In the genomic region with DNA sequence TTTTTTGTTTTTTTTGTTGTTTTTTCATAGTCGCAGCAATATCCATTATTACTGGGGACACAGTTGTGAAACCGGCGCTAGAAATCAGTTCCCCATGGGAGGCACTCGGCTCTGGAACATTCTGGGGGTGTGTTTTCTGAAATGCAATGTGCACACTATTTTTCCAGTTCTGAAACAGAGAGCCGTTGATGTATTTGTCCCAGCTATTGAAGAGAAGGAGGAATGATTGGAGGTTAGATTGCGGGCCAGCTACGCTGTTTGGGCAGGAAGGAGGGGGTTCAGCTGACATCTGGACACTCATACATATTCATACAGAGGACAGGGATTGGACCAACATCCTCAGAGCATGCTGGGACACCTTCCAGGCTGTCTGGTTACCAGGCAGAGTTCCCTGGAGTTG, we compare ENCODE assay signal across 17 mouse cellular contexts. TPM values are rescaled to one million over a fixed set of nuclear protein-coding genes. Genes with fewer than 3 reads are reported as not detected.
A peak's percentile ranks its signal among the peaks of the same experiment; 100 is the strongest.
DNase-seq lines count a peak whose midpoint lies in the region; ATAC-seq and TF ChIP-seq lines count a peak whose summit lies in the region.
"Had no signal": no experiment of that assay in that cellular context is flagged by ENCODE, and none has a peak within 500 bp of the region (broad histone marks: within the 10 kb centered on the region; RNA-seq: fewer than 3 reads in every experiment).

No protein-coding gene starts in this region.

- H3K4me3 ChIP-seq in liver, adult 2 months (ENCODE audit: insufficient read depth, low read depth, low read length) = no peak overlapping the region
- H3K4me3 ChIP-seq in liver, embryonic 11.5 days (ENCODE audit: low read depth, low read length) = no peak overlapping the region
- H3K4me3 ChIP-seq: forebrain, embryonic 15.5 days; limb, embryonic 10.5 days had no signal

- no peaks in the 10 kb centered on the region for H3K9me3 ChIP-seq in liver, embryonic 11.5 days (ENCODE audit: control insufficient read depth, low read length)
- H3K9me3 ChIP-seq: forebrain, embryonic 15.5 days; limb, embryonic 10.5 days had no signal

- no peak overlapping the region for H3K4me2 ChIP-seq in liver, embryonic 11.5 days
- H3K4me2 ChIP-seq: forebrain, embryonic 15.5 days had no signal

- 77% methylated on average over 7 of the region's 7 CpGs for WGBS in liver, adult 2 months
- 74% methylated on average over 7 of the region's 7 CpGs for WGBS in liver, embryonic 11.5 days

- peaks cover 8% of the 10 kb centered on the region for H3K4me1 ChIP-seq in liver, adult 2 months (ENCODE audit: control insufficient read depth, insufficient read depth, low read length)
- peaks cover 8% of the 10 kb centered on the region for H3K4me1 ChIP-seq in liver, embryonic 11.5 days (replicated peaks; ENCODE audit: control insufficient read depth, insufficient read depth, low read length)

- DNase-seq in frontal cortex, postnatal 25 days (ENCODE audit: low spot score in 2 of 2) = no peak
- no peak for DNase-seq in liver, adult 2 months (ENCODE audit: extremely low read depth, low read depth, low spot score)
- DNase-seq in liver, embryonic 11.5 days (ENCODE audit: low spot score) = no peak
- DNase-seq in 3T3-L1 (ENCODE audit: low read depth, low spot score) (peak; percentile 31), adipocyte (ENCODE audit: low spot score) (peak; percentile 95)
- DNase-seq in kidney, postnatal 10 days = no peak
- no peak for DNase-seq in embryo, embryonic 10 days (ENCODE audit: low spot score)
- DNase-seq: cerebellum, postnatal 36 days; kidney, adult 2 months; right cerebral cortex, postnatal 4 days; thymus, postnatal 4 days had no signal

- H3K79me2 ChIP-seq in liver, adult 2 months (ENCODE audit: control insufficient read depth, insufficient read depth, low read length) = no peaks in the 10 kb centered on the region

- no peak overlapping the region for H3K9ac ChIP-seq in liver, adult 2 months (ENCODE audit: low read depth, low read length)
- no peak overlapping the region for H3K9ac ChIP-seq in liver, embryonic 11.5 days (ENCODE audit: low read depth, low read length)
- H3K9ac ChIP-seq: forebrain, embryonic 15.5 days had no signal

- no peaks in the 10 kb centered on the region for H3K27me3 ChIP-seq in liver, adult 2 months (ENCODE audit: control insufficient read depth, insufficient read depth, low read length)
- H3K27me3 ChIP-seq in liver, embryonic 11.5 days (replicated peaks; ENCODE audit: control insufficient read depth, insufficient read depth, low read length) = no peaks in the 10 kb centered on the region
- H3K27me3 ChIP-seq: forebrain, embryonic 15.5 days had no signal

- no peak for TF ChIP-seq CTCF in liver, adult 2 months (IDR thresholded peaks at IDR 0.05; ENCODE audit: low read depth, low read length)

- H3K36me3 ChIP-seq in liver, adult 2 months (ENCODE audit: control insufficient read depth, insufficient read depth, low read length) = no peaks in the 10 kb centered on the region
- no peaks in the 10 kb centered on the region for H3K36me3 ChIP-seq in liver, embryonic 11.5 days (ENCODE audit: control insufficient read depth, insufficient read depth, low read length)
- H3K36me3 ChIP-seq: forebrain, embryonic 15.5 days; limb, embryonic 10.5 days had no signal

- H3K27ac ChIP-seq in liver, adult 2 months (replicated peaks; ENCODE audit: insufficient read depth, low read depth, low read length) = peak overlapping the region; percentile 33; the same call in 1 of the 2 replicates
- H3K27ac ChIP-seq in liver, embryonic 11.5 days (ENCODE audit: low read depth, low read length) = no peak overlapping the region
- H3K27ac ChIP-seq: forebrain, embryonic 15.5 days; hindbrain, postnatal 0 days; limb, embryonic 10.5 days had no signal

- no peak for TF ChIP-seq POLR2A in liver, adult 2 months (IDR thresholded peaks at IDR 0.05; ENCODE audit: extremely low read depth, insufficient read depth, low read length)

- ATAC-seq in frontal cortex, adult (ENCODE audit: low TSS enrichment) = peak; percentile 38; the same call in 1 of the 2 replicates
- ATAC-seq in liver, embryonic 11.5 days (replicated peaks; ENCODE audit: low FRiP score) = no peak
- ATAC-seq: activated CD4-positive, CD25-positive, alpha-beta regulatory T cell, adult 4 months; CD4-positive, CD25-positive, alpha-beta regulatory T cell, adult 4 months; forebrain, embryonic 15.5 days; hindbrain, postnatal 0 days had no signal

RNA-seq across cellular contexts. Expression of gene Trafd1, which starts 3.7 kb away (rescaled TPM):
- 49.5 and 53.7 TPM in 2 replicates for total RNA-seq in liver, adult 2 months (2014; rRNA removed)
- 53.2 and 67.0 TPM in 2 replicates for polyA plus RNA-seq in liver, adult 2 months (2012; rRNA removed)
- polyA plus RNA-seq in liver, embryonic 11.5 days (2014; fragmentation: Nextera tagmentation; extraction: Ambion mirVana) = 36.7 and 38.6 TPM in 2 replicates

RNA-seq across cellular contexts. Expression of gene Naa25, which starts 8.6 kb away (rescaled TPM):
- 8.6 and 8.9 TPM in 2 replicates for total RNA-seq in liver, adult 2 months (2014; rRNA removed)
- 5.8 and 7.6 TPM in 2 replicates for polyA plus RNA-seq in liver, adult 2 months (2012; rRNA removed)
- polyA plus RNA-seq in liver, embryonic 11.5 days (2014; fragmentation: Nextera tagmentation; extraction: Ambion mirVana) = 59.5 and 64.2 TPM in 2 replicates

Comparison
In these comparisons a context has a peak if more than half of its experiments do, and no peak if none do; other contexts are left out.
1. DNase-seq: peak in 3T3-L1 (single experiment) and adipocyte (single experiment); none in frontal cortex, postnatal 25 days (0 of 2), liver, adult 2 months (single experiment), liver, embryonic 11.5 days (single experiment), kidney, postnatal 10 days (single experiment) and embryo, embryonic 10 days (single experiment).